ENCODE assay signal across 8 mouse cellular contexts in the genomic region with DNA sequence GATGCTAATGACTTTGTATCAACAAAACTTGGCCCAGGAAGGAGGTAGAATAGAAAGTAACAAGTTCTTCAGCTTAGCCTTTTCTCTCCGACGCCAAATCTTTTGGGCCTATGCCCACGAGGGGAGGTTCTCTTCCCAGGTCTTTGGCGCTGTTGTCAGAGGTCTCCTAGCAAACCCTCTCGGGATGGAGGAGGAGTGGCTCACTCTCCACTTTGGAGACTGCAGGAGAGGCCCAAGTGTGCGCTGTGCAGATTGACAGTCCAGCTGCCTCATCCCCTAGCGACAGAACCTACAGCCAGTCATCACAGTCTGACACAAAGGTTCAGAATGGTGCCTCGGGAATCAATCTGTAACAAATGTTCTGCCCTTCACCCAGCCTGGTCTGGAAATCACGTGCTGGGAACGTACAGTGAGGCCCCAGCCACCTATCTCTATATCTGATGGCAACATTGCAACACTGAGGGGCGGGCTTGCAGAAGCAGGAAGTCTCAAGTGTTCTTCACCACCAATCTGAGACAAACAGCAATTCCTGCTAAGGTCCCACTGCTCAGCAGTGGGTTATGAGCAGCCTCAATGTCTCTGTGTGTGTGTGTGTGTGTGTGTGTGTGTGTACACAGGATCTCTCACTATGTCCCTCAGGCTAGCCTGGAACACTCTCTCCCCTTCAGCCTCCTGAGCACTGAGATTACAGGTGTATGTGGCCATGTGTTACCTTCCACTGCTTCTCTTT. TPM values are rescaled to one million over a fixed set of nuclear protein-coding genes. Genes with fewer than 3 reads are reported as not detected.
DNase-seq lines count a peak whose midpoint lies in the region; ATAC-seq lines count a peak whose summit lies in the region.

No protein-coding gene starts in this region.

- H3K36me3 ChIP-seq in forebrain, embryonic 13.5 days (ENCODE audit: poor library complexity, severe bottlenecking) = no peaks in the 10 kb centered on the region
- H3K36me3 ChIP-seq in macrophage (ENCODE audit: inconsistent target) = no peaks in the 10 kb centered on the region; the same call in 1 of the 2 replicates

- ATAC-seq in forebrain, embryonic 13.5 days = peak; percentile 23; the same call in 1 of the 2 replicates
- ATAC-seq in inflammation-experienced regulatory T-cells, adult 6 months = peak; percentile 82

- H3K4me1 ChIP-seq in forebrain, embryonic 13.5 days = peaks cover 64% of the 10 kb centered on the region

- no peak overlapping the region for H3K4me3 ChIP-seq in forebrain, embryonic 13.5 days
- H3K4me3 ChIP-seq in macrophage (ENCODE audit: inconsistent target) = peak overlapping the region; percentile 0; the same call in 1 of the 2 replicates

- peaks cover 100% of the 10 kb centered on the region for H3K79me2 ChIP-seq in macrophage (ENCODE audit: inconsistent target)

- DNase-seq in 416B (ENCODE audit: low read depth) = peak; percentile 98
- DNase-seq in B cell, adult 2 months = peak; percentile 54 to 62
- DNase-seq in thymus, postnatal 14 days = peak; percentile 60
- no peak for DNase-seq in left cerebral cortex, adult 11 months (ENCODE audit: low spot score)
- DNase-seq in layer of hippocampus, adult 9-11 months = no peak

- WGBS in forebrain, embryonic 13.5 days = 66% methylated on average over 11 of the region's 11 CpGs
- WGBS in macrophage (ENCODE audit: missing documents) = 7% methylated on average over 11 of the region's 11 CpGs

- 0 out of 2 replicates have a peak overlapping the region, but pooled peaks have one; percentile 3 for H3K9ac ChIP-seq in forebrain, embryonic 13.5 days

- H3K27ac ChIP-seq in forebrain, embryonic 13.5 days = no peak overlapping the region
- H3K27ac ChIP-seq in macrophage = peak overlapping the region; percentile 80

- H3K9me3 ChIP-seq in forebrain, embryonic 13.5 days (replicated peaks) = no peaks in the 10 kb centered on the region

- no peaks in the 10 kb centered on the region for H3K27me3 ChIP-seq in forebrain, embryonic 13.5 days

- no peak overlapping the region for H3K4me2 ChIP-seq in forebrain, embryonic 13.5 days

RNA-seq across cellular contexts. Expression of gene Map3k1, which starts 12.4 kb away (rescaled TPM):
- 11.1 and 11.8 TPM in 2 replicates for polyA plus RNA-seq in forebrain, embryonic 13.5 days (2015; fragmentation: Nextera tagmentation; extraction: Ambion mirVana)
- 100 to 1,000 TPM in 2 of 3 experiments, 10 to 100 TPM in 1; 81.9 to 104 (median 103) TPM for polyA plus RNA-seq in inflammation-experienced regulatory T-cells, adult 6 months (2017; shearing (Covaris generic))
- 100 to 1,000 TPM in 13 of 26 experiments, 10 to 100 TPM in 13; 30.3 to 165 (median 107) TPM for total RNA-seq in macrophage (2018; cell fraction: chromatin; rRNA removed)
- 100 to 1,000 TPM in 6 of 26 experiments, 10 to 100 TPM in 20; 25.9 to 112 (median 84.7) TPM for total RNA-seq in macrophage (2018; cell fraction: cytosol; rRNA removed)
- 100 to 1,000 TPM in 12 of 26 experiments, 10 to 100 TPM in 14; 53.0 to 197 (median 92.2) TPM for total RNA-seq in macrophage (2018; cell fraction: nucleus; rRNA removed)
- polyA plus RNA-seq in macrophage (2018) = 17.8 to 36.0 TPM (median 34.3 TPM) in 3 replicates

Comparison
In these comparisons a context has a peak if more than half of its experiments do, and no peak if none do; other contexts are left out.
1. DNase-seq: peak in 416B (single experiment), B cell, adult 2 months (2 of 2) and thymus, postnatal 14 days (single experiment); none in left cerebral cortex, adult 11 months (single experiment) and layer of hippocampus, adult 9-11 months (single experiment).